Mouse (Mus musculus) thymus, adult 2 months (tissue): ENCODE measurements around the gene Tmem151a.

Experiments
- CTCF ChIP-seq: fragments of 200-500 bp; IDR thresholded peaks from 2 replicates; pipeline ENCODE4 v1.5.1; 2012; ENCODE audit warnings: mild to moderate bottlenecking, control low read depth, low read length, moderate library complexity, borderline replicate concordance; ENCODE audit not compliant: control insufficient read depth, poor library complexity, insufficient read depth; ENCODE audit errors: extremely low read depth
- POLR2A ChIP-seq: fragments of 200-500 bp; IDR thresholded peaks from 2 replicates; pipeline ENCODE4 v1.6.1; 2012; ENCODE audit warnings: mild to moderate bottlenecking, low read length, control low read depth, moderate library complexity; ENCODE audit not compliant: control insufficient read depth, poor library complexity, insufficient read depth; ENCODE audit errors: extremely low read depth

DNA sequence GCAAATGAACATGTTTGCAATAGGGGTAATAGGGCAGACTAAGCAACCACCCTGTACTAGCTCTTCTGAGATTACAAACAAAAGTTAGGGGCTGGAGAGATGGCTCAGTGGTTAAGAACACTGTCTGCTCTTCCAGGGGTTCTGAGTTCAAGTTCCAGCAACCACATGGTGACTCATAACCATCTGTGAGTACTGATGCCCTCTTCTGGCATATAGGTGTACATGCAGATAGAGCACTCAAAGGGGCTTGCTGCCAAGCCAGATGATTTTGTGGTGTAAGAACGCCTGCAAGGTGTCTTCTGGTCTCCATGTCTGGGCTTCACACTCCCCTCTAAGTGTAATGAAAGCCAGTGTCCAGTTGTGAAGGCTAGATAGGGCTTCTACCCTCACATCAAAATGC lies 44.4 kb upstream of the Tmem151a start:
- TF ChIP-seq CTCF = no peak
- no peak for TF ChIP-seq POLR2A
